Mouse (Mus musculus) 3T3-L1 (cell line): Measurements from ENCODE around the gene Scn4a.

ENCODE experiments used
- DNase-seq: peaks from one replicate; pipeline ENCODE4 v3.0.0-alpha.2; 2015; ENCODE audit warnings: low read depth, low spot score

Scn4a gene

GRCm38 (mm10) chr11:106355382-106356128, 2.5 kb upstream of the Scn4a start:
- no peak for DNase-seq

GRCm38 (mm10) chr11:106354181-106354580, 1.1 kb upstream of the Scn4a start:
- no peak for DNase-seq

GRCm38 (mm10) chr11:106351941-106352340, 1.1 kb downstream of the Scn4a start:
- DNase-seq: no peak

- DNase-seq: no peak
These were observed 1.8 kb downstream of the Scn4a start for GRCm38 (mm10) chr11:106351253-106351652.

- DNase-seq: no peak
These were observed 2.2 kb downstream of the Scn4a start for GRCm38 (mm10) chr11:106350853-106351252.

- no peak for DNase-seq
These were observed 3.3 kb downstream of the Scn4a start for GRCm38 (mm10) chr11:106349772-106350171.

- no peak for DNase-seq
These were observed 8.2 kb downstream of the Scn4a start for GRCm38 (mm10) chr11:106344910-106345309.

- no peak for DNase-seq
These were observed 12.0 kb downstream of the Scn4a start for GRCm38 (mm10) chr11:106340990-106341520.

GRCm38 (mm10) chr11:106339323-106339722, 13.8 kb downstream of the Scn4a start:
- DNase-seq: peak; percentile 31

- no peak for DNase-seq
These were observed 14.2 kb downstream of the Scn4a start for GRCm38 (mm10) chr11:106338870-106339269.

- DNase-seq: no peak
These were observed 15.1 kb downstream of the Scn4a start for GRCm38 (mm10) chr11:106338029-106338428.

- DNase-seq: no peak
These were observed 19.0 kb downstream of the Scn4a start for GRCm38 (mm10) chr11:106334066-106334465.

GRCm38 (mm10) chr11:106332458-106332857, 20.6 kb downstream of the Scn4a start:
- DNase-seq: no peak

GRCm38 (mm10) chr11:106329682-106330081, 23.4 kb downstream of the Scn4a start:
- peak; percentile 65 for DNase-seq

GRCm38 (mm10) chr11:106329128-106329527, 24.0 kb downstream of the Scn4a start:
- DNase-seq: no peak

GRCm38 (mm10) chr11:106328521-106328920, 24.6 kb downstream of the Scn4a start:
- no peak for DNase-seq

- no peak for DNase-seq
These were observed 26.6 kb downstream of the Scn4a start for GRCm38 (mm10) chr11:106326475-106326874.

GRCm38 (mm10) chr11:106325566-106326206, 27.4 kb downstream of the Scn4a start:
- DNase-seq: peak; percentile 67

GRCm38 (mm10) chr11:106324858-106325257, 28.2 kb downstream of the Scn4a start:
- DNase-seq: no peak

GRCm38 (mm10) chr11:106318406-106319366, 34.4 kb downstream of the Scn4a start:
- peak; percentile 21 for DNase-seq

GRCm38 (mm10) chr11:106317801-106318200, 35.3 kb downstream of the Scn4a start:
- no peak for DNase-seq

GRCm38 (mm10) chr11:106316416-106316815, 36.7 kb downstream of the Scn4a start:
- DNase-seq: peak; percentile 36
